Mouse (Mus musculus): Measurements from ENCODE around the gene Gm49337.

DNA sequence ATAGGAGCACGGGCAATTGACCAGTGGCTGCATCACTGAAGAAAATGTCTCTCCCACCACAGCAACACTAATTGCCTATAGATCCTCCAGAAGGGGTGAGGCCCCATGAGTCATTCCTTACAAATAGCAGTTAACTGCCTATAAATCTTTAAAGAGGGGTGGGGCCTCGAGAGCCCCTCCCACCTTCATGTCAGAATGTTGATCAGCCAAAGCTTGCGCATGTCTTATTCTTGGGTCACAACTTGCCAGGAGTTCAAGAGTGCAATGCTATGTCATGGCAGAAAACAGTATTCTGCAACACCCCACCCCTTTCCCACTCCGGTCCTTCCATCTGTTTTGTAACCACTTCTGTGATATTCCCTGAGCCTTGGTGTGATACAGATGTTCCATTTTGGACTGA lies 33.3 kb downstream of the Gm49337 start:
- TF ChIP-seq POLR2A (IDR thresholded peaks at IDR 0.05; ENCODE audit: low read depth, low read length) (no peak), CTCF (IDR thresholded peaks at IDR 0.05; ENCODE audit: extremely low read depth, insufficient read length, insufficient replicate concordance, low read depth, low read length) (no peak)

Measured in small intestine, adult 2 months (tissue).